Mouse (Mus musculus) megakaryocyte, embryonic 14.5 days (primary cell): ENCODE data around the gene Arv1.

Experiments
- FLI1 ChIP-seq: IDR thresholded peaks from 2 replicates; pipeline ENCODE4 v1.6.1; 2012; ENCODE audit warnings: low read length, inconsistent platforms, mixed read lengths
- GATA1 ChIP-seq: IDR thresholded peaks from 3 replicates; pipeline ENCODE4 v1.6.1; 2012; ENCODE audit warnings: mixed read lengths, low read length, inconsistent platforms, borderline replicate concordance

DNA sequence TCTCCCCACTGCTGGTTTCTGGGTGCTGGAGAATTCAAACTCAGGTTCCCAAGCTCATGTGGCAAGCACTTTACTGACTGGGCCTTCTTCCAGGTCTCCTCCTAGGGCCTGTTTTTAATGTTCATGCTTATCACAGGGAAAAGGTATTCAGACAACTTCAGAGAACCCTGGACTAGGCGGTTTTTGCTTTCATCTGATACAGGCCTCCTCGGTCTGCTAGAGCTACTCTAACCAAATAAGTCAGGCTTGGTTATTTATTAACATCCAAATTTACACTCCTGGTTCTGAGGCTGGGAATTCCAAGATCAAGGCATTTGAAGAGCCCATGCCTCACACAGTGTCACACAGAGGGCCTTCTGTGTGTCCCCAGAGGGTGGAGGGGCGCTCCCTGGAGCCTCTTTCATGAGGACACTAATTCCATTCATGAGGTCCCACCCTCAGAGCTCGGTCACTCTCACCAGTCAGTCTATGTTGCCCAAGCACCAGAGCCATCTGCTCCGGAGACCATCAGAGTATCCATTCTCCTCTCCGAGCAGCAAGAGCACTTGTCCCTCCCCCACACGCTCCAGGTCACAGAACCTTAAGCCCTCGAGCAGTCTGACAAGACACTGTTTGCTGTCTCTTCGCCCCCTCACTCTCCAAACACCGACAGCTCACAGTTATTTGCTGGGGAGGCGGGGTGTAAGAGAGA lies 32.3 kb downstream of the Arv1 start:
- no peak for TF ChIP-seq GATA1
- TF ChIP-seq FLI1, result no peak
